Mouse (Mus musculus) embryonic fibroblast, embryonic 13.5 days (primary cell): ENCODE results near the gene Nceh1. TPM values are rescaled to one million over a fixed set of nuclear protein-coding genes. Genes with fewer than 3 reads are reported as not detected.

Experiments
- H3K27ac ChIP-seq: 2 replicates; pipeline ENCODE4 v1.5.1; 2012; ENCODE audit warnings: low read length, control low read depth, inconsistent platforms; ENCODE audit not compliant: insufficient read depth
- H3K4me1 ChIP-seq: 2 replicates; pipeline ENCODE4 v1.6.1; 2011; ENCODE audit warnings: low read length; ENCODE audit not compliant: control insufficient read depth, insufficient read depth
- H3K4me3 ChIP-seq: 2 replicates; pipeline ENCODE4 v1.5.1; 2011; ENCODE audit warnings: mild to moderate bottlenecking, control low read depth, low read length; ENCODE audit not compliant: insufficient read depth
- CTCF ChIP-seq: IDR thresholded peaks from 2 replicates; pipeline ENCODE4 v1.5.1; 2011; ENCODE audit warnings: mild to moderate bottlenecking, control low read depth, low read length, moderate library complexity, borderline replicate concordance; ENCODE audit not compliant: insufficient read depth
- POLR2A ChIP-seq: IDR thresholded peaks from 2 replicates; pipeline ENCODE4 v1.6.1; 2011; ENCODE audit warnings: low read depth, mild to moderate bottlenecking, control low read depth, low read length, moderate library complexity
- polyA plus RNA-seq: library from polyadenylated mRNA; stranded (reverse); fragments of >200 nt; gene quantifications from 2 replicates; pipeline ENCODE4 v1.2.4, GENCODE M21; 2011; ENCODE audit warnings: low read depth; ENCODE audit not compliant: missing spikeins, insufficient read length

The Nceh1 gene
- 5.3 TPM in 2 replicates for polyA plus RNA-seq

DNA sequence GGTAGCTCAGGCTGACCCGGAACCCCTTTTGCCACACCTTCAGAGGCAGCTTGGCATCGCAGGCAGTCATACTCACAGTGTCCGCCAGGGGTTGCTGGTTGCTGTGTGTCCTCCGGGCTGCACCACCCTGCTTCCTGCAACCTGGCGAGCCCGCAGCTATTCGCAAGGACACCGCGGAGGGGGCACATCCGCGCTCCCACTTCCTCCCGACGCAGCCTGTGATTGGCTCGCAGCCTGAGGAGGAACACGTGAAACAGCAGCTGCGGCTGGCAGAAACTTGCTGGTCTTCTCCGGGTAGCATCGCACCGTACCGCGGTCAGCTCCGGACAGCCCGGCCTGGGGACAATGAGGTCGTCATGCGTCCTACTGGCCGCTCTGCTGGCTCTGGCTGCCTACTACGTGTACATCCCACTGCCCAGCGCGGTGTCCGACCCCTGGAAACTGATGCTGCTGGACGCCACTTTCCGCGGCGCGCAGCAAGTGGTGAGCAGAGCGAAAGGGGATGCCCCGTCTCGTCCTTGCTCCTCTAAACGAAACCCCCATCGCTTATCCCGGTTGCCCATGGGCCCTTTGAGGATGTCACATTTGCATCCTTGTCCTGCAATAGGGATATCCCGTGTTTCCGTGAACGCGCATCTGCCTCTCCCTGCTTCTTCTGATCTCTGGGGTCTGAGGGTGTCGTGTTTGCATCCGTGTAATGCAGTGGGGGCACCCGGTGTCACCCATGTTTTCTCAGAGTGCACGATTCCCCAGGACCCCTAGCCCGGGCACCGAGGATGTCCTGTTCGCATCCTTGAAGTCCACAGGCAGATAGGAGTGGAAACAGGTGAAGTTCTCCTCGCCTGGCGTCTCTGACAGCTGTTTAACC is at the start of gene Nceh1:
Nceh1 (plus strand) TSS at position 233 of the 868 bp plus-strand sequence.
- H3K4me3 ChIP-seq, result peak within 1 kb of the TSS; percentile 54
- TF ChIP-seq POLR2A, result peak; percentile 82
- peak; percentile 96 for TF ChIP-seq CTCF
- no peak within 1 kb of the TSS for H3K27ac ChIP-seq
- no peaks in the 10 kb centered on the region for H3K4me1 ChIP-seq

DNA sequence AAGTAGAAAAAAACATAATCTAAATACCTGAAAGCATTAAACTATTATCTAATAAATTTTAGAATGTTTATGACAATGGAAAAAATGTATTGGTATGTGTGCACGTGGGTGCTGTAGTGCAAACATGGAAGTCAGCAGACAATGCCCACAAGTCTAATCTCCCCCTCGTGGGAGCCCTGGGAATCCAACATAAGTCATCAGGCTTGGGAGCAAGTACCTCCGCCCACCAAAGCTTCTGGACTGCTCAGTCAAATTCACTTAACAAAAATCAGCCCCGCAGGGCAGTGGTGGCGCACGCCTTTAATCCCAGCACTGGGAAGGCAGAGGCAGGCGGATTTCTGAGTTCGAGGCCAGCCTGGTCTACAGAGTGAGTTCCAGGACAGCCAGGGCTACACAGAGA is 42.7 kb upstream of the Nceh1 start:
- H3K27ac ChIP-seq, result no peak overlapping the region
- TF ChIP-seq CTCF, result no peak
- TF ChIP-seq POLR2A, result no peak
- H3K4me1 ChIP-seq, result no peaks in the 10 kb centered on the region
- no peak overlapping the region for H3K4me3 ChIP-seq

DNA sequence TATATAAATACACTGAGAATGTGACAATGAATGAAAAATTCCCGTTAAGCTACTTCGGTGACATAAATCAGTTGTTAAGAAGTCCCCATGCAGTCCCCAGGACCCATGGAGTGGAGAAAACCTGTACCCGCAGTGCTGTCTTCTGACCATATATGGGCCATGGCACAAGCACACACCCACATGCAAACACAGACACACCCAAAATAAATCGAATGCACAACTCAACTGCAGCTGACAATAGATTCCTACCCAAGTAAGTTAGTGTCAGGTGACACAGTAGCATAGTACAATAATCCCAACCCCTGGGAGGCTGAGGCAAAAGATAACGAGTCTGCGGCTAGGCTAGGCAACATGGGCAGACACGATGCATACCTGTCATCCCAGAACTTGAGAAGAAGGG is 39.2 kb upstream of the Nceh1 start:
- Histone ChIP-seq H3K4me3 (no peak overlapping the region), H3K27ac (no peak overlapping the region), H3K4me1 (no peaks in the 10 kb centered on the region)
- no peak for TF ChIP-seq POLR2A
- TF ChIP-seq CTCF, result no peak

DNA sequence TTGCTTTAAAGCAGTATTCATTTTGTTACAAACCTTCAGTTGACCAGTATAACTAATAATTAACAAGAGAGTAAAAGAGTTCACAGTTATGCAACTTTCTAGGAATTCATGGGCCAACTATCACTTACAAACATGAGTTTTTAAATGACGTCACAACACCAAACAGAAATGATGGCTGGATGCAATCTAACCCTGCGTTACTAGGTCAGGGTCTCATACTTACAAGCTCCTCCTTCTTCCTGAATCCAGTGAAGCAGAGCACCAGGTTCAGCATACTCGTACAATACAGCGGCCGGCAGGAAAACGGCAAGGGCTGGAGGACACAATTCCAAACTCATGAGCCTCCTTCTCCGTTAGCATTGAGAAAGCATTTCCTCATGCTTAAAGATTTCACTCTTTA is 37.0 kb upstream of the Nceh1 start:
- TF ChIP-seq POLR2A (no peak), CTCF (no peak)
- H3K4me3 ChIP-seq, result no peak overlapping the region

DNA sequence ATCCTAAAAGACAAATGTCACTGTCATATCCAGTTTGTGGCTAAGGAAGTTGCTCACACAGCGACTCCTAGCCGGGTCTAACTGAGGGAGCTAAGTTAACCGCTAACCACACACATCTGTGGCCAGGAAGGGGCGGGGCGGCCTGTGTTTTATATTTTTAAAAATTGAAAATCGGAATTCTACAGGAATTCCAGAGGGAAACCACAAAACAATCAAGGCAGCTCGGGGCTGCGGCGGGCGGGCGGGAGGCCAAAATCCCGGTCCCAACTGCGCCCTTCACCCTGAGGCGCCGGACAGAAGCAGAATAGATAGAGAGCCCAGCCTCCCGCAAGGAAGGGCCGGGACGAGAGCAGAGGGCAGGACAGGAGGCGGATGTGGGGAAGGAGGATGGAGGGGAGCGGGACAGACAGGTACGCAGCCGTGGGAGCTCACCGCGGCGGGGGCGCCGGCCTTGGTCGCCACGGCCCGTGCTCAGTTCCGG is 29.5 kb upstream of the Nceh1 start:
- H3K4me3 ChIP-seq, result peak overlapping the region; percentile 72
- H3K4me1 ChIP-seq, result peaks cover 5% of the 10 kb centered on the region; the same call in 1 of the 2 replicates
- TF ChIP-seq CTCF, result no peak
- TF ChIP-seq POLR2A, result no peak; the same call in 1 of the 2 replicates
- peak overlapping the region; percentile 66 for H3K27ac ChIP-seq

More for the DNA sequence above, 37.0 kb upstream of the Nceh1 start:
- no peaks in the 10 kb centered on the region for H3K4me1 ChIP-seq
- H3K27ac ChIP-seq, result no peak overlapping the region

DNA sequence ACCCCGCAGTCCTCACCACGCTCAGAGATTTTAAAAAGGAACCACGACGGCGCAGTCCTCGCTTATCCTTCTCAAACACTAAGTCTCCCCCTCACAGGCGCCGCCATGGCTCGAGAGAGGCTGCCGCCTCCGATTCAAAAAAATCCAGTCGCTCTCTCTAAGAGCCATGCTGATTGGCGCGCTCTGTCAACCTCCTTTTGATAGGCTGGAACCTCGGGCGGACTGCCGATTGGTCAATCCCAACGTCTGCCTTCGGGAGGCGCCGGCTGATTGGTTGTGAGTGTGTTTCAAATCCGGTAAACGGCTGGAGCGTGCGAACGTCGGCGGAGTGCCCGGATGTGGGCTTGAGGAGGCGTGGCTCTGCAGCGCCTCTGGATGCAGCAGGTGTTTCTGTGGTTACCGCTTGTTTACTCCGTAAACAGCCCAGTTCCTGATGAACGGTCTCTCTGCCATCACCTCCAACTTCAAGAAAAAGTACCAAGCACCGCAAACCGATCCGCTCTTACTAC is 29.0 kb upstream of the Nceh1 start, which contains the start of gene Ect2:
Ect2 (minus strand) TSS at position 178 of the 509 bp plus-strand sequence.
- peaks cover 5% of the 10 kb centered on the region; the same call in 1 of the 2 replicates for H3K4me1 ChIP-seq
- TF ChIP-seq CTCF, result no peak
- peak; percentile 55 for TF ChIP-seq POLR2A

DNA sequence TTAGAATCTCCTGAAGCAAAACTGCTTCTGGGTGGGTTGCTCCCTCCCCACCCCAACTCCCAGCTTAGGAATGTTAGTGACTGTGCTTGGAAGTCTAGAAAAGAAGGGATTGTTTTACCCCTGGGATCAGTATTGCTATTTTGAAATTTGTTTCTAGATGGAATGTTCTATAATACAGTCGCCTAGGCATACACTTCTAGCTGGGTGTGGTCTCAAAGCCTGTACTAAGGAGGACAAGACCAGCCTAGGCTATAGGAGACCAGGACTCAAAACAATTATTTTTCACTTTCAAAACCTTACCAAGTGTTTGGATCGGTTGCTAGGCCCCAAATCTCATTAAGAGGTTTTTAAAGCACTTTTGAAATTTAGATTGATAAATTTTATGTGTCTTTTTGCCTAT is 28.5 kb upstream of the Nceh1 start:
- no peak for TF ChIP-seq CTCF
- no peak for TF ChIP-seq POLR2A
- peak overlapping the region; percentile 77 for H3K27ac ChIP-seq
- H3K4me3 ChIP-seq, result no peak overlapping the region
- peaks cover 5% of the 10 kb centered on the region; the same call in 1 of the 2 replicates for H3K4me1 ChIP-seq

More for the DNA sequence above, 29.0 kb upstream of the Nceh1 start, which contains the start of gene Ect2:
- Histone ChIP-seq H3K27ac (peak within 1 kb of the TSS; percentile 77), H3K4me3 (peak within 1 kb of the TSS; percentile 72)

DNA sequence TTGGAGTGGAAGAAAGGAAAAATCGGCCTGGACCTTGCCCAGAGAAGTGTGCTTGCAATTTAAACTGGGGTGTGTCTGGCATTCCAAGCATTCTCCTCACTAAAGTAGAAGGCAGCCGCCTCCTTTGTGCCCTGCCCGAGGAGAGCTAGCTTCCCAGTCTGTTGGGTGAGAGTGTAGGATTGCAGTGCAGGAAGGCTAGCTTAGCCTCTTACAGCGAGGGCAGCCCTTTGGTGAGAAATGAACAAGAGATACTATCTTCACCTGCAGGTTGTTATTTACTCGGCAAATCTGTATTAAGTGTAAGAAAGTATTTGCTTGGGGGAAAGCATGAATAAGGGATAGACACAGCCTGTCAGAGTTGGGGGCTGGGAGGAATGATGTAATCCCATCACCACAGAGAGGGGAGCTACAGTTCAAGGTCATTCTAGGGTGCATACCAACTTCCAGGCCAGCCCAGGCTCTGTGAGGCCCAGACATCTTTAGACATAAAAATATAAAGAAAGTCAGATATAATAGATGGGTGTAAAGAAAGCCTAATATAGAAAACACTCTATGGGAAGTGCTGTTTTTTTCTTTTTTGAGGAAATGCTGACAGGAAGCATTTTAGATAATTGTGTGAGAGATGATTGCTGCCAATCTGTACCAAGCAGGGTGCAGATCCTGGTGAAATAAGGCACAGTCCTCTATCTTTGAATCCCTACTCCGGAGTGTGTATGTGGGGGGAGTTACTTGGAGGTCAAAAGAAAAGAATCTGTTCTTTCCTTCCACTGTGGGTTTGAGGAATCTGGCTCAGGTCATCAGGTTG is 27.5 kb upstream of the Nceh1 start:
- H3K4me1 ChIP-seq, result peaks cover 5% of the 10 kb centered on the region; the same call in 1 of the 2 replicates
- TF ChIP-seq POLR2A (0 out of 2 replicates have a peak, but pooled peaks have one; percentile 24), CTCF (no peak)
- no peak overlapping the region for H3K4me3 ChIP-seq
- H3K27ac ChIP-seq, result peak overlapping the region; percentile 77

DNA sequence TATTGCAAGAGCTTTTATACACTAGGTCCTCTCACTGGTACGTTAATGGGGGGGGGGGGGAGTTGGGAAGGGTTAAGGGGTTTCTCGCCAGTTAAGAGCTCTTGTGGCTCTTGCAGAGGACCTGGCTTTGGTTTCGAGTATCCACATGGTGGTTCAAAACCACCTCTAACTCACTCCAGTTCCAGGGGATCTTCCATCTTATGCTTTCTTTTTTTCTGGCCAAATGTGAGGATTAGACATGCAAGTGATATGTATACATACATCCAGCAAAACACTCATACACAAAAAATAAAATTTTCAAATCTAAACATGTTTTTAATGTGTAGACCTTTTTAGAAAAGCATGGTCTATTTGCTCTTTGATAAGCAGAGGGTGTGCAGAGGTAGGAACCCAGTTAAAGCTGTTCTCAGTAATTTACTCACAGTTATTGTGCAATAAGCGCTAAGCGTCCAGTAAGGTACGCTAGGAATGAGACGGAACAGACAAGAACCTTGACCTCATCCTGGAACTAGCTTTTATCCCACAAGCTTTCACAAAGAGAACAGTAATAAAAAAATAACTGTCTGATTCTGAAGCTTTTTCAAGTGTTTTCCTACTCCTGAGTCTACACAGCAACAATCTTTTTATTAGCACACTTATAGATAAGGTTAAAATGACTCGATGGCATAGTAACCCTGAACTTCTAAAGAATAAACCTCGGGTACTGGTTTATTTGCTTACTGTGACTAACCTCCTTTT is 26.7 kb upstream of the Nceh1 start:
- Histone ChIP-seq H3K27ac (no peak overlapping the region), H3K4me3 (no peak overlapping the region), H3K4me1 (peaks cover 5% of the 10 kb centered on the region; the same call in 1 of the 2 replicates)
- TF ChIP-seq POLR2A (no peak), CTCF (no peak)
